Mouse (Mus musculus) forebrain, embryonic 15.5 days (tissue): ENCODE data around the gene Il22. TPM values are rescaled to one million over a fixed set of nuclear protein-coding genes. Genes with fewer than 3 reads are reported as not detected.
"Not testable (repeated sequence)": the region's sequence is repeated elsewhere in the genome, so short reads cannot be mapped to it uniquely, and the experiment has no call there.

Source experiments
- ATAC-seq: fragments of 200-750 bp; cut with Nextera tagmentation; replicated peaks from 2 replicates; pipeline ENCODE4 v1.8.0; 2017; ENCODE audit warnings: mild to moderate bottlenecking, moderate TSS enrichment, moderate library complexity
- H3K27ac ChIP-seq: fragments of 300-500 bp; sonication (generic); replicated peaks from 2 replicates; pipeline ENCODE4 v1.5.1; 2015; ENCODE audit warnings: mild to moderate bottlenecking, inconsistent platforms
- H3K27me3 ChIP-seq: fragments of 300-500 bp; sonication (generic); 2 replicates; pipeline ENCODE4 v1.6.1; 2015; ENCODE audit warnings: inconsistent platforms
- H3K36me3 ChIP-seq: fragments of 300-500 bp; sonication (generic); 2 replicates; pipeline ENCODE4 v1.6.1; 2015; ENCODE audit warnings: mild to moderate bottlenecking, inconsistent platforms
- H3K4me1 ChIP-seq: fragments of 300-500 bp; sonication (generic); 2 replicates; pipeline ENCODE4 v1.6.1; 2015; ENCODE audit warnings: inconsistent platforms
- H3K4me2 ChIP-seq: fragments of 300-500 bp; sonication (generic); replicated peaks from 2 replicates; pipeline ENCODE4 v1.6.1; 2015; ENCODE audit warnings: mild to moderate bottlenecking, inconsistent platforms
- H3K4me3 ChIP-seq: fragments of 300-500 bp; sonication (generic); 2 replicates; pipeline ENCODE4 v1.5.1; 2015; ENCODE audit warnings: mild to moderate bottlenecking, inconsistent platforms
- H3K9ac ChIP-seq: fragments of 300-500 bp; sonication (generic); replicated peaks from 2 replicates; pipeline ENCODE4 v1.6.1; 2015; ENCODE audit warnings: mild to moderate bottlenecking, inconsistent platforms
- H3K9me3 ChIP-seq: fragments of 300-500 bp; sonication (generic); 2 replicates; pipeline ENCODE4 v1.6.1; 2016; ENCODE audit warnings: inconsistent platforms
- WGBS: fragments of 180-500 bp; shearing (Covaris S2); methylation state at CpG from one replicate; pipeline ENCODE4 v1.1.7; 2015; ENCODE audit warnings: mixed read lengths; 5-methylcytosine and 5-hydroxymethylcytosine counted together
- polyA plus RNA-seq: library from polyadenylated mRNA; unstranded; fragments of >200 nt; fragmentation: Nextera tagmentation; extraction: Ambion mirVana; gene quantifications from 2 replicates; pipeline ENCODE4 v1.2.1, GENCODE M21; 2015

Il22 gene
- not detected in 2 replicates for polyA plus RNA-seq

GRCm38 (mm10) chr10:118204642-118205041, at the start of gene Il22:
TSS of gene Il22 (plus strand) at chr10:118204942.
- H3K4me2 ChIP-seq = no peak within 1 kb of the TSS
- ATAC-seq = no peak

GRCm38 (mm10) chr10:118155932-118156331, 48.8 kb upstream of the Il22 start:
- Histone ChIP-seq H3K4me1 (no peaks in the 10 kb centered on the region), H3K4me3 (no peak overlapping the region), H3K9ac (no peak overlapping the region), H3K4me2 (no peak overlapping the region), H3K27me3 (no peaks in the 10 kb centered on the region), H3K36me3 (peaks cover 42% of the 10 kb centered on the region), H3K27ac (no peak overlapping the region), H3K9me3 (no peaks in the 10 kb centered on the region)
- no peak for ATAC-seq

More at GRCm38 (mm10) chr10:118204642-118205041, at the start of gene Il22:
- no peak within 1 kb of the TSS for H3K4me3 ChIP-seq
- no peaks in the 10 kb centered on the region for H3K4me1 ChIP-seq
- no peaks in the 10 kb centered on the region for H3K27me3 ChIP-seq
- no peak within 1 kb of the TSS for H3K9ac ChIP-seq
- H3K36me3 ChIP-seq = no peaks in the 10 kb centered on the region
- WGBS = 95% methylated on average over 4 of the region's 4 CpGs
- H3K9me3 ChIP-seq = no peaks in the 10 kb centered on the region
- no peak within 1 kb of the TSS for H3K27ac ChIP-seq

GRCm38 (mm10) chr10:118161131-118161530, 43.6 kb upstream of the Il22 start:
- no peaks in the 10 kb centered on the region for H3K4me1 ChIP-seq
- peaks cover 52% of the 10 kb centered on the region for H3K36me3 ChIP-seq
- H3K9me3 ChIP-seq = no peaks in the 10 kb centered on the region
- no peak for ATAC-seq
- no peak overlapping the region for H3K27ac ChIP-seq
- no peak overlapping the region for H3K9ac ChIP-seq
- WGBS = 60% methylated on average over 2 of the region's 2 CpGs
- no peak overlapping the region for H3K4me2 ChIP-seq
- H3K4me3 ChIP-seq = no peak overlapping the region
- H3K27me3 ChIP-seq = no peaks in the 10 kb centered on the region

GRCm38 (mm10) chr10:118169212-118169611, 35.5 kb upstream of the Il22 start:
- Histone ChIP-seq H3K4me2 (no peak overlapping the region), H3K27me3 (no peaks in the 10 kb centered on the region), H3K36me3 (peaks cover 8% of the 10 kb centered on the region), H3K4me1 (no peaks in the 10 kb centered on the region), H3K27ac (no peak overlapping the region), H3K4me3 (no peak overlapping the region), H3K9ac (no peak overlapping the region), H3K9me3 (no peaks in the 10 kb centered on the region)
- 82% methylated on average over 12 of the region's 12 CpGs for WGBS
- no peak for ATAC-seq

- no peak for ATAC-seq
- no peak overlapping the region for H3K4me3 ChIP-seq
- no peak overlapping the region for H3K9ac ChIP-seq
- H3K9me3 ChIP-seq = no peaks in the 10 kb centered on the region
- no peak overlapping the region for H3K27ac ChIP-seq
- no peaks in the 10 kb centered on the region for H3K36me3 ChIP-seq
- H3K4me1 ChIP-seq = no peaks in the 10 kb centered on the region
- no peaks in the 10 kb centered on the region for H3K27me3 ChIP-seq
- no peak overlapping the region for H3K4me2 ChIP-seq
- WGBS = 86% methylated on average over 8 of the region's 8 CpGs
Observed at GRCm38 (mm10) chr10:118172416-118172815, 32.3 kb upstream of the Il22 start.

- H3K9me3 ChIP-seq = no peaks in the 10 kb centered on the region
- no peak for ATAC-seq
- WGBS = 92% methylated on average over 3 of the region's 3 CpGs
Observed at GRCm38 (mm10) chr10:118172876-118173275, 31.9 kb upstream of the Il22 start.

GRCm38 (mm10) chr10:118175542-118175941, 29.2 kb upstream of the Il22 start:
- 83% methylated on average over 4 of the region's 4 CpGs for WGBS
- not testable (repeated sequence) for ATAC-seq, H3K9ac ChIP-seq

More at GRCm38 (mm10) chr10:118172876-118173275, 31.9 kb upstream of the Il22 start:
- no peaks in the 10 kb centered on the region for H3K4me1 ChIP-seq
- no peak overlapping the region for H3K4me3 ChIP-seq
- no peak overlapping the region for H3K9ac ChIP-seq
- H3K4me2 ChIP-seq = no peak overlapping the region
- no peak overlapping the region for H3K27ac ChIP-seq
- no peaks in the 10 kb centered on the region for H3K36me3 ChIP-seq
- H3K27me3 ChIP-seq = no peaks in the 10 kb centered on the region

GRCm38 (mm10) chr10:118178735-118179151, 26.0 kb upstream of the Il22 start:
- 87% methylated on average over 10 of the region's 10 CpGs for WGBS
- Histone ChIP-seq H3K36me3 (no peaks in the 10 kb centered on the region), H3K4me1 (no peaks in the 10 kb centered on the region), H3K9me3 (no peaks in the 10 kb centered on the region), H3K27me3 (no peaks in the 10 kb centered on the region), H3K4me3 (no peak overlapping the region), H3K4me2 (no peak overlapping the region), H3K9ac (no peak overlapping the region), H3K27ac (no peak overlapping the region)
- ATAC-seq = no peak

More at GRCm38 (mm10) chr10:118175542-118175941, 29.2 kb upstream of the Il22 start:
- not testable (repeated sequence) for H3K4me1 ChIP-seq, H3K27me3 ChIP-seq, H3K36me3 ChIP-seq, H3K4me3 ChIP-seq, H3K27ac ChIP-seq, H3K4me2 ChIP-seq, H3K9me3 ChIP-seq

GRCm38 (mm10) chr10:118179265-118179664, 25.5 kb upstream of the Il22 start:
- no peak overlapping the region for H3K4me3 ChIP-seq
- 93% methylated on average over 11 of the region's 11 CpGs for WGBS
- H3K4me2 ChIP-seq = no peak overlapping the region
- H3K27me3 ChIP-seq = no peaks in the 10 kb centered on the region
- no peak overlapping the region for H3K9ac ChIP-seq
- ATAC-seq = no peak
- no peaks in the 10 kb centered on the region for H3K9me3 ChIP-seq
- H3K36me3 ChIP-seq = no peaks in the 10 kb centered on the region
- H3K27ac ChIP-seq = no peak overlapping the region
- no peaks in the 10 kb centered on the region for H3K4me1 ChIP-seq

- H3K27me3 ChIP-seq, H3K36me3 ChIP-seq, H3K4me1 ChIP-seq, H3K4me3 ChIP-seq, H3K9me3 ChIP-seq, H3K27ac ChIP-seq, H3K9ac ChIP-seq, ATAC-seq, H3K4me2 ChIP-seq: not testable (repeated sequence)
- WGBS = 37% methylated on average over 3 of the region's 3 CpGs
Observed at GRCm38 (mm10) chr10:118195150-118195549, 9.6 kb upstream of the Il22 start.

GRCm38 (mm10) chr10:118215719-118216393, 11.1 kb downstream of the Il22 start:
- WGBS = 85% methylated on average over 2 of the region's 4 CpGs
- not testable (repeated sequence) for ATAC-seq

GRCm38 (mm10) chr10:118227629-118228028, 22.9 kb downstream of the Il22 start:
- not testable (repeated sequence) for H3K4me1 ChIP-seq, H3K27ac ChIP-seq, H3K4me2 ChIP-seq, H3K9me3 ChIP-seq, H3K27me3 ChIP-seq, ATAC-seq, H3K4me3 ChIP-seq, H3K9ac ChIP-seq, H3K36me3 ChIP-seq
- 67% methylated on average over 1 of the region's 2 CpGs for WGBS

More at GRCm38 (mm10) chr10:118215719-118216393, 11.1 kb downstream of the Il22 start:
- H3K9me3 ChIP-seq, H3K4me2 ChIP-seq, H3K4me1 ChIP-seq, H3K27me3 ChIP-seq, H3K36me3 ChIP-seq, H3K27ac ChIP-seq, H3K9ac ChIP-seq, H3K4me3 ChIP-seq: not testable (repeated sequence)

GRCm38 (mm10) chr10:118232607-118233006, 27.9 kb downstream of the Il22 start:
- WGBS = no CpG with 5 or more reads among the region's 5 CpGs
- not testable (repeated sequence) for H3K4me3 ChIP-seq, H3K9ac ChIP-seq, H3K4me2 ChIP-seq, H3K36me3 ChIP-seq, ATAC-seq, H3K9me3 ChIP-seq, H3K4me1 ChIP-seq, H3K27me3 ChIP-seq, H3K27ac ChIP-seq
